In genomic region chr11:51758207-51758606, GRCm38 (mm10) we compare ENCODE assay signal across 7 mouse cellular contexts. TPM values are rescaled to one million over a fixed set of nuclear protein-coding genes. Genes with fewer than 3 reads are reported as not detected.
DNase-seq lines count a peak whose midpoint lies in the region; ATAC-seq and TF ChIP-seq lines count a peak whose summit lies in the region.
"Not testable (repeated sequence)": the region's sequence is repeated elsewhere in the genome, so short reads cannot be mapped to it uniquely, and the experiment has no call there.

No protein-coding gene starts in this region.

- TF ChIP-seq POLR2A in small intestine, adult 2 months (IDR thresholded peaks at IDR 0.05; ENCODE audit: low read depth, low read length) = not testable (repeated sequence)

- peak; percentile 29; the same call in 1 of the 2 replicates for TF ChIP-seq CTCF in E14TG2a.4 (conservative IDR thresholded peaks at IDR 0.05; ENCODE audit: low read length)
- not testable (repeated sequence) for TF ChIP-seq CTCF in small intestine, adult 2 months (IDR thresholded peaks at IDR 0.05; ENCODE audit: extremely low read depth, insufficient read length, insufficient replicate concordance, low read depth, low read length)

- H3K4me1 ChIP-seq in E14TG2a.4 (replicated peaks; ENCODE audit: low read depth, low read length) = peaks cover 22% of the 10 kb centered on the region
- H3K4me1 ChIP-seq in liver, embryonic 15.5 days (replicated peaks) = peaks cover 51% of the 10 kb centered on the region
- H3K4me1 ChIP-seq in small intestine, adult 2 months (ENCODE audit: control insufficient read depth, insufficient read depth, insufficient read length, low read length) = peaks cover 11% of the 10 kb centered on the region; the same call in 1 of the 2 replicates

- 77% methylated on average over 5 of the region's 5 CpGs for WGBS in liver, embryonic 15.5 days (ENCODE audit: insufficient replicate concordance)
- WGBS in small intestine, adult 2 months = 89% methylated on average over 5 of the region's 5 CpGs

- not testable (repeated sequence) for ATAC-seq in liver, embryonic 15.5 days (ENCODE audit: insufficient read depth)

- not testable (repeated sequence) for H3K9me3 ChIP-seq in E14TG2a.4 (ENCODE audit: low read length); liver, embryonic 15.5 days (replicated peaks)

- H3K27ac ChIP-seq in liver, embryonic 15.5 days (replicated peaks) = 0 out of 2 replicates have a peak overlapping the region, but pooled peaks have one; percentile 14
- peak overlapping the region; percentile 66; the same call in 1 of the 2 replicates for H3K27ac ChIP-seq in small intestine, adult 2 months (ENCODE audit: insufficient read depth, low read depth, low read length)

- not testable (repeated sequence) for H3K9ac ChIP-seq in liver, embryonic 15.5 days

- H3K4me2 ChIP-seq in liver, embryonic 15.5 days = not testable (repeated sequence)

- not testable (repeated sequence) for H3K27me3 ChIP-seq in E14TG2a.4 (ENCODE audit: insufficient read depth, low read length); liver, embryonic 15.5 days; small intestine, adult 2 months (ENCODE audit: control insufficient read depth, insufficient read depth, low read length)

- H3K4me3 ChIP-seq in E14TG2a.4 (replicated peaks; ENCODE audit: low read length); liver, embryonic 15.5 days (replicated peaks); small intestine, adult 2 months (ENCODE audit: low read depth, low read length): not testable (repeated sequence)

- H3K36me3 ChIP-seq in E14TG2a.4 (ENCODE audit: insufficient read depth, low read length); liver, embryonic 15.5 days (replicated peaks); small intestine, adult 2 months (ENCODE audit: control insufficient read depth, insufficient read depth, low read length): not testable (repeated sequence)

- DNase-seq in A20 (ENCODE audit: low read depth, low spot score) = peak; percentile 62
- DNase-seq in ES-CJ7 (ENCODE audit: low read depth, low spot score) = peak; percentile 58
- DNase-seq in R1 (ENCODE audit: low read depth, low spot score) = peak; percentile 58
- peak; percentile 22 for DNase-seq in induced T-regulatory cell, adult 2 months (ENCODE audit: low read depth)

RNA-seq across cellular contexts. Expression of gene Sec24a, which starts 5.2 kb away (rescaled TPM):
- polyA plus RNA-seq in liver, embryonic 15.5 days (2015; fragmentation: Nextera tagmentation; extraction: Ambion mirVana) = 7.0 and 7.3 TPM in 2 replicates
- polyA plus RNA-seq in small intestine, adult 2 months (2012; rRNA removed) = 36.6 and 56.9 TPM in 2 replicates

RNA-seq across cellular contexts. Expression of gene Sar1b, which starts 5.3 kb away (rescaled TPM):
- polyA plus RNA-seq in liver, embryonic 15.5 days (2015; fragmentation: Nextera tagmentation; extraction: Ambion mirVana) = 73.7 and 77.0 TPM in 2 replicates
- polyA plus RNA-seq in small intestine, adult 2 months (2012; rRNA removed) = 11.4 and 19.9 TPM in 2 replicates
